Mouse (Mus musculus) brain, embryonic 14.5 days (tissue): ENCODE results near the gene Mcts1.

Source experiments
- CTCF ChIP-seq: fragments of 200-500 bp; IDR thresholded peaks from 2 replicates; pipeline ENCODE4 v1.5.1; 2012; ENCODE audit warnings: inconsistent platforms, mild to moderate bottlenecking, moderate library complexity, borderline replicate concordance; ENCODE audit not compliant: insufficient read depth, insufficient read length; ENCODE audit errors: extremely low read depth
- POLR2A ChIP-seq: fragments of 200-500 bp; IDR thresholded peaks from 2 replicates; pipeline ENCODE4 v1.6.1; 2012; ENCODE audit warnings: mild to moderate bottlenecking, inconsistent platforms, borderline replicate concordance; ENCODE audit not compliant: poor library complexity, insufficient read depth, insufficient read length, severe bottlenecking; ENCODE audit errors: extremely low read depth

DNA sequence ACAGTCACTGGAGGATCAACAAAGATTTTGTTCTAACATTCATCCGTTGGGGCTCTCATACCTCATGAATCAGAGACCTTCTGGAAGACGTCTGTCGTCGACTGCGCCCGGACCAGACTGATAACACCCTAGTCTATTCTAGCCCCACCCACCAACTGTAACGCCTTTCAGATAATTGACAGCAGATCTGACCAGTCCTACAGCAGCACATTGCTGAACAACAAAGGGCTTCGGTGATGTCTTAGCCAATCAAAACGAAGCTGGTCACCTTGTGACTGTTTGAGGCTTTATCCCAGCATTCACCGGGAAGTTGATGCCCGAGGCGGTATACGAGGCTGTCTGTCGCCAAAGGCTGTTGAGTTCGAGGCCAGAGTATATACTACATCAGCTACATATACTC, 24.3 kb upstream of the Mcts1 start, which contains the start of gene Cul4b:
- TF ChIP-seq CTCF (no peak), POLR2A (no peak)
